Mouse (Mus musculus) MEL (cell line): ENCODE data around the gene 1700011L22Rik.

Source experiments
- CTCF ChIP-seq, 3 experiments: IDR thresholded peaks in 2 of 3; conservative IDR thresholded peaks in 1 of 3; 2 replicates each; pipeline ENCODE4 v1.5.1; 2011 to 2012; ENCODE audit warnings: low read length in 3 of 3, low read depth in 2 of 3, mild to moderate bottlenecking in 2 of 3, improper control_type of control experiment in 1 of 3, inconsistent platforms in 1 of 3, mixed read lengths in 1 of 3, moderate library complexity in 1 of 3; ENCODE audit not compliant: control insufficient read depth in 1 of 3, insufficient read depth in 1 of 3, poor library complexity in 1 of 3, severe bottlenecking in 1 of 3
- EP300 ChIP-seq, 2 experiments: IDR thresholded peaks; 2 replicates each; pipeline ENCODE4 v1.6.1; 2011; ENCODE audit warnings: improper control_type of control experiment in 2 of 2, low read length in 2 of 2, low read depth in 1 of 2, mild to moderate bottlenecking in 1 of 2
- GATA1 ChIP-seq: IDR thresholded peaks from 2 replicates; pipeline ENCODE4 v1.6.1; 2011; ENCODE audit warnings: low read depth, low read length, improper control_type of control experiment
- MYC ChIP-seq: IDR thresholded peaks from 2 replicates; pipeline ENCODE4 v1.6.1; 2011; ENCODE audit warnings: low read depth, mild to moderate bottlenecking, low read length, improper control_type of control experiment, moderate library complexity
- POLR2A ChIP-seq, 2 experiments: IDR thresholded peaks; 2 replicates each; pipeline ENCODE4 v1.6.1; 2011 to 2012; ENCODE audit warnings: low read length in 2 of 2, mild to moderate bottlenecking in 2 of 2, control low read depth in 1 of 2, improper control_type of control experiment in 1 of 2, low read depth in 1 of 2, moderate library complexity in 1 of 2; ENCODE audit not compliant: control insufficient read depth in 1 of 2, insufficient read depth in 1 of 2, poor library complexity in 1 of 2
- ZNF384 ChIP-seq: IDR thresholded peaks from 2 replicates; pipeline ENCODE4 v1.6.1; 2012; ENCODE audit warnings: low read depth, mild to moderate bottlenecking, inconsistent platforms, low read length, improper control_type of control experiment

DNA sequence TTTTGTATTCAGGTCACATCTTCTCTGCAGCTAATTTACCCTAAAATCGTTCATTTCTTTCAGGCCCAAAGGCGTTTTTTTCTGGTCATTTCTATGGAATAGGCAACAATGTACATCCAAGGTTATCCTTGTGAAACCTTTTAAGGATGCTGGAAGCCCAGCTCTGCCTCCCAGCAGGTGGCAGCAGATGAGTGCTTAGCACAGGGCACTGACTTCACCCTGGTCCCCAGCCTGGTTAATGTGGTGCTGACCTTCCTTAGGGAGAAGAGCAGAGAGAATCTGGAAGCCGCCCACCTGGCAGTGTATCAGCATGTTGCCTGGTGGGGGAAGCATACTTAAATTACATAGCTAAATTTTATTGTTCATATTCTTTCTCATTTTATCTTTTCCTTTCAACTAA is 49.4 kb upstream of the 1700011L22Rik start:
- peak; percentile 62 to 81 (median 79) for TF ChIP-seq CTCF (IDR thresholded peaks at IDR 0.05 in 2 of 3, conservative IDR thresholded peaks at IDR 0.05 in 1 of 3; ENCODE audit: control insufficient read depth in 1 of 3, insufficient read depth in 1 of 3, low read depth in 2 of 3, low read length in 3 of 3, poor library complexity in 1 of 3, severe bottlenecking in 1 of 3)
- no peak for TF ChIP-seq ZNF384
- TF ChIP-seq EP300 (IDR thresholded peaks at IDR 0.05; ENCODE audit: low read depth in 1 of 2, low read length in 2 of 2), result no peak
- TF ChIP-seq MYC, result no peak
- TF ChIP-seq GATA1, result no peak
- TF ChIP-seq POLR2A (IDR thresholded peaks at IDR 0.05; ENCODE audit: control insufficient read depth in 1 of 2, insufficient read depth in 1 of 2, low read depth in 1 of 2, low read length in 2 of 2, poor library complexity in 1 of 2), result no peak
